Mouse (Mus musculus): ENCODE measurements at regions not wholly inside any gene's neighbourhood (a gene's known extent, or its start where the extent isn't known, plus 50 kb on each side); places are given as distances from the start of the nearest gene placed in this dataset.

GRCm38 (mm10) chr5:116661851-116662250 is 70.2 kb upstream of the Srrm4 start:
- WGBS: 57% methylated on average over 2 of the region's 2 CpGs
- peak; percentile 7 for DNase-seq (ENCODE audit: low spot score)
- H3K9ac ChIP-seq (replicated peaks; ENCODE audit: low read depth): no peak overlapping the region
- H3K9me3 ChIP-seq (ENCODE audit: low read length): no peaks in the 10 kb centered on the region
- TF ChIP-seq CTCF (IDR thresholded peaks at IDR 0.05) (no peak), EP300 (IDR thresholded peaks at IDR 0.05) (no peak)
- H3K27me3 ChIP-seq (replicated peaks; ENCODE audit: insufficient read depth, low read length): no peaks in the 10 kb centered on the region
- no peak overlapping the region for H3K4me3 ChIP-seq (ENCODE audit: low read depth, low read length)
- H3K36me3 ChIP-seq (ENCODE audit: insufficient read depth, low read length): no peaks in the 10 kb centered on the region
- ATAC-seq: no peak
- H3K4me1 ChIP-seq (ENCODE audit: insufficient read depth, low read depth, low read length): no peaks in the 10 kb centered on the region
- no peak overlapping the region for H3K4me2 ChIP-seq (replicated peaks; ENCODE audit: low read depth, low read length)
- H3K27ac ChIP-seq (ENCODE audit: low read length): no peak overlapping the region

DNA sequence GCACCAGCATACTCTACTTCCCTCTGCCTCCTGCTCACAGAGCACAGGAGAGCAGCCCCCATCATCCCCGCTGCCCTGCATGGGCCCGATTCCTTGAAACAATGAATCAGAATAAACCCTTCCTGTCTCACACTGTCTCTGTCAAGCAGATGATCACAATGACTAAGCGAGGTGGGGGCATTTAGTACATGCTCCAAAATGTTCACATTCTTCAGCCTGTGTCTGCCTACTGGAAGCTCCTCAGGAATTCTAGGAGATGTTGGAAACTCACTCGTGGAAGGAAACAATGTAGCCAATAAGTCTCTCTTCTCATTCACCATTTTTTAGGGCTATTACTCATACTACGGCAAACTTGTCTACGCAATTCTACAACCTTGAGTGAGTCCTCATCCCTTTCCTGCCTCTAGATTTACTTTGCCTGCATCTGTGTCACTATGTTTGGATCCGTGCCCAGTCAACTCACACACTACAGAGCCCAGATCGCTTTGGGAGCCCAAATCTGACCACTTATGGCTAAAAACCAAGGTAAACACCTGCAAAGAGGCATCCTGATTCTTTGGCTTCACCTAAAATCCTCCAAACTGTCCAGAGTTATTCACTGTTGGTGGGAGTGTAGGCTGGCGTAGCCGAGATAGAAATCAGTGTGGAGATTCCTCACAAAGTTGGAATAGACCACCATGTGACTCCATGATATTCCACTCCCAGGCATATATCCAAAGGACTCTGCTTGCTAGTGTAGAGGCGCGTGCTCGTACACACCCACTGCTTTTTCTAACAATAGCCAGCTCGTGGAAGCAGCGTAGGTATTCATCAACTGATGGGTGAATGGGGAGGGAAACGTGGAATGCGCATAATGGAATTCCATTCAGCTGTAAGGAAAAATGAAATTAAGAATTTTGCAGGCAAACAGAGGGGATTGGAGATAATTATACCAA is 63.1 kb upstream of the Srrm4 start:
- Histone ChIP-seq H3K27ac (ENCODE audit: low read length) (no peak overlapping the region), H3K27me3 (replicated peaks; ENCODE audit: insufficient read depth, low read length) (no peaks in the 10 kb centered on the region), H3K4me2 (replicated peaks; ENCODE audit: low read depth, low read length) (no peak overlapping the region), H3K36me3 (ENCODE audit: insufficient read depth, low read length) (no peaks in the 10 kb centered on the region), H3K9me3 (ENCODE audit: low read length) (no peaks in the 10 kb centered on the region), H3K4me3 (ENCODE audit: low read depth, low read length) (no peak overlapping the region), H3K4me1 (ENCODE audit: insufficient read depth, low read depth, low read length) (no peaks in the 10 kb centered on the region), H3K9ac (replicated peaks; ENCODE audit: low read depth) (no peak overlapping the region)
- TF ChIP-seq EP300 (IDR thresholded peaks at IDR 0.05) (no peak), CTCF (IDR thresholded peaks at IDR 0.05) (no peak)
- no peak for DNase-seq (ENCODE audit: low spot score)
- WGBS: 83% methylated on average over 17 of the region's 17 CpGs
- no peak for ATAC-seq

Measured in lung, postnatal 0 days (tissue).